Comparison of ENCODE assay signal across 31 mouse cellular contexts in genomic region chr13:26354421-26354820, GRCm38 (mm10).
"Had no signal": no experiment of that assay in that cellular context is flagged by ENCODE, and none has a peak within 500 bp of the region (broad histone marks: within the 10 kb centered on the region; RNA-seq: fewer than 3 reads in every experiment).

No protein-coding gene starts in this region.

- H3K4me1 ChIP-seq: limb, embryonic 10.5 days; limb, embryonic 12.5 days; limb, embryonic 13.5 days; limb, embryonic 15.5 days; liver, embryonic 12.5 days; liver, embryonic 13.5 days; liver, embryonic 15.5 days; lung, embryonic 15.5 days; megakaryocyte, embryonic 14.5 days; midbrain, embryonic 10.5 days; midbrain, embryonic 12.5 days; midbrain, embryonic 13.5 days; midbrain, embryonic 15.5 days; neural tube, embryonic 12.5 days; neural tube, embryonic 13.5 days had no signal

- H3K9ac ChIP-seq: limb, embryonic 12.5 days; limb, embryonic 13.5 days; limb, embryonic 15.5 days; liver, embryonic 12.5 days; liver, embryonic 13.5 days; liver, embryonic 14.5 days; liver, embryonic 15.5 days; liver, postnatal 0 days; lung, embryonic 14.5 days; lung, embryonic 15.5 days; midbrain, embryonic 12.5 days; midbrain, embryonic 13.5 days; midbrain, embryonic 15.5 days; neural tube, embryonic 12.5 days; neural tube, embryonic 13.5 days had no signal

- H3K36me3 ChIP-seq: limb, embryonic 10.5 days; limb, embryonic 12.5 days; limb, embryonic 13.5 days; limb, embryonic 15.5 days; liver, embryonic 12.5 days; liver, embryonic 13.5 days; liver, embryonic 15.5 days; lung, embryonic 15.5 days; midbrain, embryonic 10.5 days; midbrain, embryonic 12.5 days; midbrain, embryonic 13.5 days; midbrain, embryonic 15.5 days; neural tube, embryonic 12.5 days; neural tube, embryonic 13.5 days had no signal

- ATAC-seq: liver, embryonic 12.5 days; liver, postnatal 0 days; lung, postnatal 0 days; midbrain, embryonic 13.5 days; midbrain, embryonic 15.5 days; midbrain, embryonic 16.5 days had no signal

- H3K27me3 ChIP-seq: limb, embryonic 12.5 days; limb, embryonic 13.5 days; limb, embryonic 15.5 days; liver, embryonic 12.5 days; liver, embryonic 13.5 days; liver, embryonic 15.5 days; lung, embryonic 15.5 days; megakaryocyte, embryonic 14.5 days; midbrain, embryonic 12.5 days; midbrain, embryonic 13.5 days; midbrain, embryonic 15.5 days; neural tube, embryonic 12.5 days; neural tube, embryonic 13.5 days had no signal

- H3K4me3 ChIP-seq: limb, embryonic 10.5 days; limb, embryonic 12.5 days; limb, embryonic 13.5 days; limb, embryonic 15.5 days; liver, embryonic 12.5 days; liver, embryonic 13.5 days; liver, embryonic 15.5 days; lung, embryonic 15.5 days; megakaryocyte, embryonic 14.5 days; midbrain, embryonic 10.5 days; midbrain, embryonic 12.5 days; midbrain, embryonic 13.5 days; midbrain, embryonic 15.5 days; myocyte; neural tube, embryonic 12.5 days; neural tube, embryonic 13.5 days had no signal

- H3K9me3 ChIP-seq: limb, embryonic 10.5 days; limb, embryonic 12.5 days; liver, embryonic 12.5 days; liver, embryonic 13.5 days; liver, embryonic 15.5 days; lung, embryonic 15.5 days; megakaryocyte, embryonic 14.5 days; midbrain, embryonic 10.5 days; midbrain, embryonic 12.5 days; midbrain, embryonic 13.5 days; midbrain, embryonic 15.5 days; neural tube, embryonic 13.5 days had no signal

- H3K27ac ChIP-seq: limb, embryonic 10.5 days; limb, embryonic 12.5 days; limb, embryonic 13.5 days; limb, embryonic 15.5 days; liver, embryonic 12.5 days; liver, embryonic 13.5 days; liver, embryonic 14.5 days; liver, embryonic 15.5 days; lung, embryonic 15.5 days; macrophage; midbrain, embryonic 10.5 days; midbrain, embryonic 12.5 days; midbrain, embryonic 13.5 days; midbrain, embryonic 15.5 days; neural tube, embryonic 12.5 days; neural tube, embryonic 13.5 days had no signal

- H3K4me2 ChIP-seq: limb, embryonic 12.5 days; limb, embryonic 13.5 days; limb, embryonic 15.5 days; liver, embryonic 11.5 days; liver, embryonic 12.5 days; liver, embryonic 13.5 days; liver, embryonic 15.5 days; lung, embryonic 14.5 days; lung, embryonic 15.5 days; midbrain, embryonic 12.5 days; midbrain, embryonic 13.5 days; midbrain, embryonic 15.5 days; neural tube, embryonic 12.5 days; neural tube, embryonic 13.5 days had no signal

- DNase-seq: left cerebral cortex, postnatal 4 days; liver; liver, embryonic 13.5 days; liver, postnatal 0 days; lung, adult 18-20 months; lung, adult 2 months; lung, embryonic 14.5 days; lung, postnatal 10 days; lung, postnatal 14 days; lung, postnatal 36 days; lung, postnatal 4 days had no signal
